23 mouse cellular contexts compared by ENCODE assay signal in the genomic region with DNA sequence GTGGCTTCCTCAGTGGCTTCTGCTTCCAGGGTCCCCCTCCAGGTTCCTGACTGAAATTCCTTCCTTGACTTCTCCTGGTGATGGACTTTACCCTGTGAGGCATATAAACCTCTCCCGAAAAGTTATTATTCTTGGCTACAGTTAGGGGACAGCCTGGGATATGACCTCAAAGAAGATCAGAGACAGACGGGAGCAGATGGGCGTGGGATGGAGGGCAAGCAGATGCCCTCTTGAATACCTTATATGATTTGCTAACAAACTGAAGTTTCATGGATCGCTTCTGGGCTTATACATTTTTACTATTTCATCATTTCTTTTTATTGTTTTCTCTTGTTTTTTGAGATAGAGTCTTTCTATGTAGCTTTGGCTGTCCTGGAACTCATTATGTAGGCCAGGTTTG. TPM values are rescaled to one million over a fixed set of nuclear protein-coding genes. Genes with fewer than 3 reads are reported as not detected.
A peak's percentile ranks its signal among the peaks of the same experiment; 100 is the strongest.
DNase-seq lines count a peak whose midpoint lies in the region; ATAC-seq and TF ChIP-seq lines count a peak whose summit lies in the region.
"Had no signal": no experiment of that assay in that cellular context is flagged by ENCODE, and none has a peak within 500 bp of the region (broad histone marks: within the 10 kb centered on the region; RNA-seq: fewer than 3 reads in every experiment).

No protein-coding gene starts in this region.

- H3K9me3 ChIP-seq in E14TG2a.4 (ENCODE audit: low read length) (no peaks in the 10 kb centered on the region), ES-Bruce4 (replicated peaks; ENCODE audit: control insufficient read depth, insufficient read depth, low read length, poor library complexity, severe bottlenecking) (no peaks in the 10 kb centered on the region)
- no peaks in the 10 kb centered on the region for H3K9me3 ChIP-seq in hindbrain, embryonic 11.5 days (ENCODE audit: control insufficient read depth, low read length)
- H3K9me3 ChIP-seq: G1E had no signal

- H3ac ChIP-seq in myocyte (ENCODE audit: control insufficient read depth, insufficient read length) = no peak overlapping the region

- TF ChIP-seq EP300 in ES-Bruce4 (IDR thresholded peaks at IDR 0.05; ENCODE audit: insufficient read depth, low read depth, low read length) = no peak

- no peak overlapping the region for H3K27ac ChIP-seq in ES-Bruce4 (ENCODE audit: insufficient read depth, low read length)
- H3K27ac ChIP-seq in hindbrain, embryonic 11.5 days (ENCODE audit: low read depth, low read length) = no peak overlapping the region

- WGBS in hindbrain, embryonic 11.5 days = 91% methylated on average over 4 of the region's 4 CpGs

- no peaks in the 10 kb centered on the region for H3K79me2 ChIP-seq in myocyte (ENCODE audit: control insufficient read depth, insufficient read depth)

- H3K27me3 ChIP-seq in E14TG2a.4 (ENCODE audit: insufficient read depth, low read length) (no peaks in the 10 kb centered on the region), ES-Bruce4 (ENCODE audit: control insufficient read depth, insufficient read depth, low read length, poor library complexity, severe bottlenecking) (no peaks in the 10 kb centered on the region), myocyte (ENCODE audit: control insufficient read depth, insufficient read depth, insufficient read length) (no peaks in the 10 kb centered on the region)
- H3K27me3 ChIP-seq in hindbrain, embryonic 11.5 days (ENCODE audit: control insufficient read depth, insufficient read depth, low read length) = no peaks in the 10 kb centered on the region
- H3K27me3 ChIP-seq: CH12.LX, Patski had no signal

- H3K36me3 ChIP-seq in E14TG2a.4 (ENCODE audit: insufficient read depth, low read length) = peaks cover 100% of the 10 kb centered on the region
- H3K36me3 ChIP-seq in ES-Bruce4 (ENCODE audit: control insufficient read depth, insufficient read depth, low read length, poor library complexity, severe bottlenecking) = peaks cover 95% of the 10 kb centered on the region
- H3K36me3 ChIP-seq in myocyte (ENCODE audit: control insufficient read depth, insufficient read depth) = no peaks in the 10 kb centered on the region
- H3K36me3 ChIP-seq in hindbrain, embryonic 11.5 days (ENCODE audit: control insufficient read depth, insufficient read depth, low read length) = 0 out of 2 replicates have a peak, but pooled peaks cover 4% of the 10 kb centered on the region
- H3K36me3 ChIP-seq: G1E had no signal

- no peak for TF ChIP-seq POLR2A in ES-Bruce4 (IDR thresholded peaks at IDR 0.05; ENCODE audit: insufficient read depth, low read length)
- no peak for TF ChIP-seq POLR2A in myocyte (IDR thresholded peaks at IDR 0.05; ENCODE audit: insufficient read length, low read depth)

- no peak for DNase-seq in frontal cortex, postnatal 14 days (ENCODE audit: low spot score in 2 of 2)
- no peak for DNase-seq in hindbrain, embryonic 11.5 days (ENCODE audit: low spot score)
- DNase-seq in cerebellum, adult 9-10 months = no peak
- DNase-seq: adrenal gland, adult 2 months; adrenal gland, adult 8-10 months; adrenal gland, postnatal 10 days; adrenal gland, postnatal 14 days; adrenal gland, postnatal 25 days; adrenal gland, postnatal 36 days; B cell, adult 2 months; cerebellum, adult 11 months; cerebellum, adult 11-12 months; cerebellum, adult 18-20 months; cerebellum, adult 2 months; cerebellum, adult 8-10 months had no signal

- H3K4me1 ChIP-seq in E14TG2a.4 (replicated peaks; ENCODE audit: low read depth, low read length) (peaks cover 97% of the 10 kb centered on the region), ES-Bruce4 (ENCODE audit: control insufficient read depth, insufficient read depth, low read length) (peaks cover 3% of the 10 kb centered on the region)
- no peaks in the 10 kb centered on the region for H3K4me1 ChIP-seq in hindbrain, embryonic 11.5 days (replicated peaks; ENCODE audit: control insufficient read depth, insufficient read depth, low read length)

- H3K4me2 ChIP-seq in myocyte (ENCODE audit: low read depth) = no peak overlapping the region
- H3K4me2 ChIP-seq in hindbrain, embryonic 11.5 days (replicated peaks; ENCODE audit: low read depth, low read length) = no peak overlapping the region

- no peak for TF ChIP-seq CTCF in E14TG2a.4 (conservative IDR thresholded peaks at IDR 0.05; ENCODE audit: low read length)
- no peak for TF ChIP-seq CTCF in ES-Bruce4 (IDR thresholded peaks at IDR 0.05; ENCODE audit: low read depth, low read length)

- H3K4me3 ChIP-seq in E14TG2a.4 (replicated peaks; ENCODE audit: low read length) (peak overlapping the region; percentile 43), ES-Bruce4 (ENCODE audit: low read depth, low read length) (no peak overlapping the region), myocyte (no peak overlapping the region)
- no peak overlapping the region for H3K4me3 ChIP-seq in hindbrain, embryonic 11.5 days (ENCODE audit: low read depth, low read length)

- no peak for ATAC-seq in hindbrain, embryonic 11.5 days (ENCODE audit: low FRiP score)
- ATAC-seq: activated CD4-positive, CD25-positive, alpha-beta regulatory T cell, adult 4 months; CD4-positive, CD25-positive, alpha-beta regulatory T cell, adult 4 months; Patski had no signal

- 0 out of 2 replicates have a peak overlapping the region, but pooled peaks have one; percentile 21 for H3K9ac ChIP-seq in ES-Bruce4 (ENCODE audit: low read depth, poor library complexity, severe bottlenecking)
- H3K9ac ChIP-seq in hindbrain, embryonic 11.5 days (ENCODE audit: low read depth, low read length) = no peak overlapping the region

TF ChIP-seq in myocyte, 11 proteins besides CTCF, POLR2A, EP300 and RAD21:
- TF ChIP-seq TCF3 (IDR thresholded peaks at IDR 0.05; ENCODE audit: insufficient read length, low read depth) (no peak), MYOD1 (IDR thresholded peaks at IDR 0.05; ENCODE audit: control insufficient read depth in 1 of 3, insufficient read length in 2 of 3, low read depth in 2 of 3) (peak in 2 of 3 experiments; percentile 73 to 78), E2F4 (IDR thresholded peaks at IDR 0.05; ENCODE audit: insufficient read depth) (no peak), TCF12 (IDR thresholded peaks at IDR 0.05; ENCODE audit: insufficient read depth, poor library complexity, severe bottlenecking) (no peak)
TF ChIP-seq in myocyte: peak in this region for 1.

RNA-seq across cellular contexts. Expression of a gene that starts 33.2 kb away (rescaled TPM):
- polyA plus RNA-seq in ES-Bruce4 (2011; ENCODE audit: insufficient read depth, insufficient read length, low read depth, missing spikeins) (231 and 239 TPM in 2 replicates), myocyte (2012; fragmentation: generic; extraction: Trizol) (0.48 TPM)
- 32.9 and 41.5 TPM in 2 replicates for polyA plus RNA-seq in hindbrain, embryonic 11.5 days (2014; fragmentation: Nextera tagmentation; extraction: Ambion mirVana)
- polyA plus RNA-seq: G1E had no signal

RNA-seq across cellular contexts. Expression of a gene that starts 44.9 kb away (rescaled TPM):
- polyA plus RNA-seq in ES-Bruce4 (2011; ENCODE audit: insufficient read depth, insufficient read length, low read depth, missing spikeins) (11.3 and 11.6 TPM in 2 replicates), myocyte (2012; fragmentation: generic; extraction: Trizol) (5.8 TPM)
- 11.6 and 12.9 TPM in 2 replicates for polyA plus RNA-seq in hindbrain, embryonic 11.5 days (2014; fragmentation: Nextera tagmentation; extraction: Ambion mirVana)

Comparison
In these comparisons a context has a peak if more than half of its experiments do, and no peak if none do; other contexts are left out.
1. RNA of a gene that starts 33.2 kb away (polyA plus RNA-seq): 231 to 239 TPM in ES-Bruce4 and 32.9 to 41.5 TPM in hindbrain, embryonic 11.5 days; 0.48 TPM in myocyte (single experiment); every median in the first group is over 10 times any median in the second.